Mouse (Mus musculus) lung, postnatal 0 days (tissue): ENCODE data around the gene St6galnac1.

Experiments used
- CTCF ChIP-seq: IDR thresholded peaks from 2 replicates; pipeline ENCODE4 v1.5.1; 2016; ENCODE audit warnings: antibody characterized with exemption, mild to moderate bottlenecking
- EP300 ChIP-seq: IDR thresholded peaks from 2 replicates; pipeline ENCODE4 v1.6.1; 2016; ENCODE audit warnings: antibody characterized with exemption, mild to moderate bottlenecking, control low read depth

- TF ChIP-seq CTCF (no peak), EP300 (no peak)
Observed at GRCm38 (mm10) chr11:116806136-116807071, 31.1 kb upstream of the St6galnac1 start.
